In the genomic region with DNA sequence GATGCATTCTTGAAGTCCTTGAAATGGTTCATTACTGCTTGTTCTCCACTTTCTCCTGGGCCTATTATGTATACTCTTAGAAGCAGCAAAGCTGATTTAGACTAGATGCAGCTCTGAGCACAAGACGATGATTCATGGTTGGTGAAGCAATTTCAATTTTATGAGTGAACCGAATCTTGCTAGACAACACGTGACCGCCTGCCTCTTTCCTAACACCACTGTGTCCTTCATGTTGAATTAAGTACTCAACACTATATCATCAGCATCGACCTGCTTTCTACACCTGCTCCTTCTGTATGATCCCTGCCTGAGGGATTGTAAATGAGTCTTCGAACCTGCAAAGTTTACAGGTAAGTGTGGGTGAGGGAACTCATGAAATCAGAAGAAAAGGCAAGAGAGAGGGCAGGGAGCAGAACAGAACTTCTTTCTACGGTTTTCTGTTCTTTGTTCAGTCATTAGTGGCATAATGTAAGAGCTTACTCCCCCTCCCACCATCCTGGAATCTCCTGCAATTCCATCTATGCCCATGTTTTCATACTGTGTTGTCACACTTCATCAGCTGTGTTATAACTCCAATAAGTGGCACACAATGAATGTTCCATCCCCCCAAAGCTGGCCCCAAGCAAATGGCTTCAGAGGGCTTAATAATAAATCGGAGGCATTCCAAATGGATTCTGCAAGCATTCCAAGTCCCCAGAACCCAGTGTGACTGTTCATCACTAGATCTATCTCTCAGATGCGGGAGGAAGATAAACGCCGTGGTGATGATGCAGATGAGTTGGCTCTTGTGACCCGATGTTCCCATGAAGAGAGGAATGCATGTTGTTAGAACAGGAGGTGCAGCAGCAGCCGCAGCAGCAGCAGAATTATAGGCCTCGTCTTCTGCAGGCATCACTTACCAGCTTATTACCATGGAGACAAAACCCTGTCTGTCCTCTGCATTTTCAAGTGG, we compare ENCODE assay signal across 8 mouse cellular contexts.
A peak's percentile ranks its signal among the peaks of the same experiment; 100 is the strongest.
DNase-seq lines count a peak whose midpoint lies in the region; TF ChIP-seq lines count a peak whose summit lies in the region.

No protein-coding gene starts in this region.

- 77% methylated on average over 14 of the region's 14 CpGs for WGBS in heart, embryonic 10.5 days
- WGBS in macrophage (ENCODE audit: missing documents) = 58% methylated on average over 14 of the region's 14 CpGs

- H3K4me1 ChIP-seq in heart, embryonic 10.5 days = peaks cover 34% of the 10 kb centered on the region
- peaks cover 14% of the 10 kb centered on the region for H3K4me1 ChIP-seq in embryonic fibroblast, embryonic 13.5 days (ENCODE audit: control insufficient read depth, insufficient read depth, low read length)

- H3K4me3 ChIP-seq in heart, embryonic 10.5 days = no peak overlapping the region
- H3K4me3 ChIP-seq in embryonic fibroblast, embryonic 13.5 days (ENCODE audit: insufficient read depth, low read length) = no peak overlapping the region
- no peak overlapping the region for H3K4me3 ChIP-seq in macrophage (ENCODE audit: inconsistent target)

- TF ChIP-seq CTCF in embryonic fibroblast, embryonic 13.5 days (IDR thresholded peaks at IDR 0.05; ENCODE audit: borderline replicate concordance, insufficient read depth, low read length) = no peak

- intact Hi-C loops in heart, postnatal 36 days (cut with DNase I) = no loop called here

- H3K27me3 ChIP-seq in heart, embryonic 10.5 days (ENCODE audit: insufficient read depth, poor library complexity, severe bottlenecking) = no peaks in the 10 kb centered on the region

- TF ChIP-seq POLR2A in embryonic fibroblast, embryonic 13.5 days (IDR thresholded peaks at IDR 0.05; ENCODE audit: low read depth, low read length) = no peak

- no peaks in the 10 kb centered on the region for H3K36me3 ChIP-seq in heart, embryonic 10.5 days
- no peaks in the 10 kb centered on the region for H3K36me3 ChIP-seq in macrophage (ENCODE audit: inconsistent target)

- no peaks in the 10 kb centered on the region for H3K9me3 ChIP-seq in heart, embryonic 10.5 days

- 0 out of 2 replicates have a peak overlapping the region, but pooled peaks have one; percentile 42 for H3K27ac ChIP-seq in heart, embryonic 10.5 days
- peak overlapping the region; percentile 73 for H3K27ac ChIP-seq in embryonic fibroblast, embryonic 13.5 days (ENCODE audit: insufficient read depth, low read length)
- peak overlapping the region; percentile 36 for H3K27ac ChIP-seq in macrophage

- no peak for DNase-seq in heart, embryonic 10.5 days (ENCODE audit: low spot score)
- DNase-seq in heart, postnatal 36 days = no peak
- DNase-seq in 3T3-L1 (ENCODE audit: low read depth, low spot score) = peak; percentile 69
- no peak for DNase-seq in ovary, postnatal 14 days (ENCODE audit: low spot score)
- no peak for DNase-seq in layer of hippocampus, adult 9-10 months (ENCODE audit: low spot score)
- DNase-seq in embryo, embryonic 9.5 days (ENCODE audit: extremely low spot score) = no peak

- H3K79me2 ChIP-seq in macrophage (ENCODE audit: inconsistent target) = no peaks in the 10 kb centered on the region
